Mouse (Mus musculus): ENCODE results near the gene Klhl26.

DNA sequence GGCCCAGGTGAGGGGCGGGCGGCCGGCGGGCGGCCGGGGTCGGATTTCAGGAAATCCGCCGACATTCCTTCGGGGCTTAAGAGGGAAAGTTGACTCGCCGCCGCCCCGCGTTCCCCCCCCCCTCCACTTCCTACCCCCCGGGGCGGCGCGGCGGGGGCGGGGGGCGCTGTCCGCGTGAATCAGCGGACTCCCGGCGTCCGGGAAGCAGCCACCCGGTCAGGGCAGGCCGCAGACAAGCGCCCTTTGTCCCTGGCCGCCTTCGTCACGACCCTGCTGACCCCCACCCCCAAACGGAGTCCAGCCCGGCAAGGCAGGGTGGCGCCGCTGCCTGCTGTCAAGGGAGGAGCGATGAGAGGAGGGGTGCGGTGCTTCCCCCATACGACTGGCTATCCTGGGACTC, 12.8 kb upstream of the Klhl26 start:
- no peak for TF ChIP-seq CTCF (IDR thresholded peaks at IDR 0.05; ENCODE audit: borderline replicate concordance, insufficient read depth, low read depth, low read length)
- no peak for TF ChIP-seq POLR2A (IDR thresholded peaks at IDR 0.05; ENCODE audit: borderline replicate concordance, insufficient read depth, low read length)

Measured in cerebellum, adult 2 months (tissue).